Mouse (Mus musculus) CH12.LX (cell line): ENCODE results near the gene Cbfa2t3. TPM values are rescaled to one million over a fixed set of nuclear protein-coding genes. Genes with fewer than 3 reads are reported as not detected.

ENCODE experiments used
- DNase-seq: peaks from one replicate; pipeline ENCODE4 v3.0.0-alpha.2; 2013; ENCODE audit errors: extremely low read depth
- H3K27ac ChIP-seq: 2 replicates; pipeline ENCODE4 v1.5.1; 2012; ENCODE audit warnings: low read depth, mild to moderate bottlenecking, control low read depth, moderate library complexity; ENCODE audit not compliant: insufficient read depth
- H3K27me3 ChIP-seq: replicated peaks from 2 replicates; pipeline ENCODE3; 2012; ENCODE audit warnings: inconsistent platforms
- H3K36me3 ChIP-seq, 2 experiments: replicated peaks in 1 of 2; 2 replicates each; pipeline versions ENCODE3 to v1.6.1; 2012; ENCODE audit warnings: inconsistent platforms in 1 of 2, low read length in 1 of 2, mild to moderate bottlenecking in 1 of 2, mixed read lengths in 1 of 2, moderate library complexity in 1 of 2; ENCODE audit not compliant: control insufficient read depth in 1 of 2, insufficient read depth in 1 of 2
- H3K4me1 ChIP-seq, 2 experiments: 2 replicates each; pipeline ENCODE4 v1.6.1; 2012; ENCODE audit warnings: inconsistent platforms in 1 of 2, moderate library complexity in 1 of 2; ENCODE audit not compliant: insufficient read depth in 2 of 2, control insufficient read depth in 1 of 2
- H3K4me2 ChIP-seq: 2 replicates; pipeline ENCODE4 v1.6.1; 2012; ENCODE audit warnings: low read depth, mild to moderate bottlenecking, control low read depth; ENCODE audit not compliant: poor library complexity, insufficient read depth, severe bottlenecking
- H3K4me3 ChIP-seq, 3 experiments: fragments of 150-350 bp in 1 of 3; sonication (generic) in 1 of 3; replicated peaks in 1 of 3; 2 replicates each; pipeline versions ENCODE3 to v1.5.1; 2011 to 2012; ENCODE audit warnings: low read depth in 2 of 3, low read length in 2 of 3, mild to moderate bottlenecking in 2 of 3, moderate library complexity in 2 of 3, control low read depth in 1 of 3, improper control_type of control experiment in 1 of 3, inconsistent platforms in 1 of 3, mixed read lengths in 1 of 3; ENCODE audit not compliant: poor library complexity in 1 of 3
- H3K79me2 ChIP-seq: replicated peaks from 2 replicates; pipeline ENCODE4 v1.6.1; 2012; ENCODE audit warnings: mild to moderate bottlenecking, moderate library complexity; ENCODE audit not compliant: control insufficient read depth, poor library complexity, insufficient read depth, severe bottlenecking; ENCODE audit errors: extremely low read depth
- H3K9ac ChIP-seq: 2 replicates; pipeline ENCODE4 v1.6.1; 2012; ENCODE audit warnings: low read depth, mild to moderate bottlenecking, control low read depth, moderate library complexity; ENCODE audit not compliant: insufficient read depth
- H3K9me3 ChIP-seq: replicated peaks from 2 replicates; pipeline ENCODE3; 2012; ENCODE audit warnings: low read length, inconsistent platforms, mixed read lengths
- E2F4 ChIP-seq: IDR thresholded peaks from 2 replicates; pipeline ENCODE4 v1.6.1; 2011; ENCODE audit warnings: low read depth, low read length, improper control_type of control experiment; ENCODE audit not compliant: insufficient replicate concordance
- ELF1 ChIP-seq: IDR thresholded peaks from 2 replicates; pipeline ENCODE4 v1.6.1; 2014; ENCODE audit warnings: low read depth, mild to moderate bottlenecking, inconsistent platforms, low read length, improper control_type of control experiment
- GABPA ChIP-seq: IDR thresholded peaks from 2 replicates; pipeline ENCODE4 v1.6.1; 2012; ENCODE audit warnings: low read depth, low read length, improper control_type of control experiment, inconsistent platforms; ENCODE audit not compliant: insufficient replicate concordance
- IRF4 ChIP-seq: IDR thresholded peaks from 2 replicates; pipeline ENCODE4 v1.6.1; 2014; ENCODE audit warnings: low read depth, mild to moderate bottlenecking, inconsistent platforms, low read length, improper control_type of control experiment
- MAX ChIP-seq: IDR thresholded peaks from 2 replicates; pipeline ENCODE4 v1.6.1; 2011; ENCODE audit warnings: low read length, improper control_type of control experiment
- MAZ ChIP-seq: IDR thresholded peaks from 2 replicates; pipeline ENCODE4 v1.6.1; 2012; ENCODE audit warnings: low read depth, mild to moderate bottlenecking, inconsistent platforms, low read length, improper control_type of control experiment, moderate library complexity
- MEF2A ChIP-seq: IDR thresholded peaks from 2 replicates; pipeline ENCODE4 v1.6.1; 2014; ENCODE audit warnings: low read depth, mild to moderate bottlenecking, inconsistent platforms, low read length, improper control_type of control experiment, borderline replicate concordance
- MXI1 ChIP-seq: IDR thresholded peaks from 2 replicates; pipeline ENCODE4 v1.6.1; 2011; ENCODE audit warnings: mild to moderate bottlenecking, low read depth, low read length, improper control_type of control experiment
- POLR2A ChIP-seq: IDR thresholded peaks from 2 replicates; pipeline ENCODE4 v1.6.1; 2011; ENCODE audit warnings: low read depth, mild to moderate bottlenecking, improper control_type of control experiment, low read length
- RAD21 ChIP-seq: IDR thresholded peaks from 2 replicates; pipeline ENCODE4 v1.6.1; 2011; ENCODE audit warnings: low read depth, mild to moderate bottlenecking, low read length, improper control_type of control experiment, moderate library complexity
- RCOR1 ChIP-seq: conservative IDR thresholded peaks from 2 replicates; pipeline ENCODE4 v1.6.1; 2012; ENCODE audit warnings: low read depth, mild to moderate bottlenecking, inconsistent platforms, low read length, improper control_type of control experiment
- TBP ChIP-seq: conservative IDR thresholded peaks from 2 replicates; pipeline ENCODE4 v1.6.1; 2011; ENCODE audit warnings: low read depth, low read length, improper control_type of control experiment
- USF2 ChIP-seq: conservative IDR thresholded peaks from 2 replicates; pipeline ENCODE4 v1.6.1; 2011; ENCODE audit warnings: low read depth, low read length, improper control_type of control experiment
- ZC3H11A ChIP-seq: IDR thresholded peaks from 2 replicates; pipeline ENCODE4 v1.6.1; 2012; ENCODE audit warnings: low read depth, mild to moderate bottlenecking, inconsistent platforms, low read length, improper control_type of control experiment
- ZKSCAN1 ChIP-seq: IDR thresholded peaks from 2 replicates; pipeline ENCODE4 v1.6.1; 2012; ENCODE audit warnings: low read depth, inconsistent platforms, low read length, improper control_type of control experiment, borderline replicate concordance
- ZMIZ1 ChIP-seq: IDR thresholded peaks from 2 replicates; pipeline ENCODE4 v1.6.1; 2012; ENCODE audit warnings: low read depth, mild to moderate bottlenecking, inconsistent platforms, low read length, improper control_type of control experiment
- dilution Hi-C: fragments of 300-500 bp; cut with MboI; formaldehyde crosslinking; loops from 2 replicates; pipeline ENCODE4 v1.14.3; 2020; ENCODE audit warnings: low sequenced_read_pairs; ENCODE audit not compliant: extremely low pct_unique_long_range_greater_than_20kb, extremely low pct_ligation_motif_present
- in situ Hi-C: fragments of 300-500 bp; cut with MboI; formaldehyde crosslinking; loops from 3 replicates; pipeline ENCODE4 v1.14.3; 2019; ENCODE audit warnings: low sequenced_read_pairs, low pct_ligation_motif_present, low pct_unique_long_range_greater_than_20kb, mixed read lengths
- polyA plus RNA-seq: library from polyadenylated mRNA; unstranded; fragments of >175 nt; gene quantifications from 2 replicates; pipeline ENCODE4 v1.2.1, GENCODE M21; 2012; ENCODE audit warnings: low read depth; ENCODE audit not compliant: insufficient read length
- total RNA-seq, 2 experiments: library from RNA; depleted of rRNA; stranded (reverse); fragments of 300-350 nt in 1 of 2; fragments of >200 nt in 1 of 2; gene quantifications; 2 replicates each; pipeline ENCODE4 v1.2.3; 2012 to 2014

The Cbfa2t3 gene
- total and polyA plus RNA-seq, 3 experiments: 0.47 to 22.6 (median 2.1) TPM

GRCm38 (mm10) chr8:122593240-122593639 is 105.7 kb downstream of the Cbfa2t3 start:
- TF ChIP-seq MAZ (no peak), ZC3H11A (no peak), IRF4 (no peak), ZMIZ1 (no peak), POLR2A (no peak), ELF1 (no peak), MAX (no peak), RAD21 (no peak), GABPA (no peak), TBP (no peak), MEF2A (no peak)
- Histone ChIP-seq H3K9ac (no peak overlapping the region), H3K79me2 (no peaks in the 10 kb centered on the region), H3K36me3 (peaks cover 61 to 91% of the 10 kb centered on the region in 2 experiments), H3K27me3 (no peaks in the 10 kb centered on the region), H3K4me3 (no peak overlapping the region), H3K4me1 (no peaks in the 10 kb centered on the region), H3K9me3 (no peaks in the 10 kb centered on the region), H3K27ac (no peak overlapping the region), H3K4me2 (no peak overlapping the region)
- DNase-seq: no peak
- dilution Hi-C loops (no loop called here), in situ Hi-C loops (no loop called here)

- no peak overlapping the region for H3K4me2 ChIP-seq
- TF ChIP-seq RCOR1 (no peak), USF2 (no peak), E2F4 (no peak), ZKSCAN1 (no peak), MXI1 (no peak)
- H3K4me3 ChIP-seq: no peak overlapping the region
- no peaks in the 10 kb centered on the region for H3K27me3 ChIP-seq
- peaks cover 24 to 84% of the 10 kb centered on the region in 2 experiments for H3K36me3 ChIP-seq
- no peaks in the 10 kb centered on the region for H3K79me2 ChIP-seq
- H3K9ac ChIP-seq: no peak overlapping the region
- H3K27ac ChIP-seq: no peak overlapping the region
- H3K9me3 ChIP-seq: no peaks in the 10 kb centered on the region
- no peaks in the 10 kb centered on the region for H3K4me1 ChIP-seq
- in situ Hi-C loops (no loop called here), dilution Hi-C loops (no loop called here)
- no peak for DNase-seq
These were observed 112.2 kb downstream of the Cbfa2t3 start for GRCm38 (mm10) chr8:122586749-122587148.
